Mouse (Mus musculus) gastrocnemius, adult 18-20 months (tissue): Measurements from ENCODE around the gene Fen1. TPM values are rescaled to one million over a fixed set of nuclear protein-coding genes. Genes with fewer than 3 reads are reported as not detected.

Source experiments
- DNase-seq: peaks from one replicate; pipeline ENCODE4 v3.0.0; 2021; ENCODE audit warnings: low spot score
- long read RNA-seq, 2 experiments: library from polyadenylated mRNA; stranded (forward); transcript quantifications; one replicate each; pipeline ENCODE4 v2.0.0; 2021
- total RNA-seq, 2 experiments: library from RNA; stranded (reverse); gene quantifications; 2 replicates each; pipeline ENCODE4 v1.2.3; 2021

Fen1 gene
- total RNA-seq: 1 to 10 TPM; 3.6 to 4.3 TPM
- long read RNA-seq, experiment 1, transcript Fen1-201 (2 exons, 2,341 nt): major isoform, 16 of 21 reads
- long read RNA-seq, experiment 1, partial matches to known transcripts: 0 of 21 reads
- long read RNA-seq, experiment 1, other reads (novel, unspliced or antisense): 1 of 21 reads
- long read RNA-seq, experiment 2, transcript Fen1-201 (2 exons, 2,341 nt): major isoform, 12 of 17 reads
- long read RNA-seq, experiment 2, partial matches to known transcripts: 0 of 17 reads
- long read RNA-seq, experiment 2, other reads (novel, unspliced or antisense): 2 of 17 reads

GRCm38 (mm10) chr19:10203848-10204615 is at the start of gene Fen1, which contains the start of gene Tmem258:
Gene Fen1 (minus strand): TSS chr19:10204169.
Gene Tmem258 (plus strand): TSS chr19:10204014.
- DNase-seq: peak; percentile 91

GRCm38 (mm10) chr19:10248128-10248527 is 44.2 kb upstream of the Fen1 start:
- no peak for DNase-seq

- no peak for DNase-seq
Observed at GRCm38 (mm10) chr19:10247165-10247564, 43.2 kb upstream of the Fen1 start.

GRCm38 (mm10) chr19:10244183-10244582 is 40.2 kb upstream of the Fen1 start:
- no peak for DNase-seq

- no peak for DNase-seq
Observed at GRCm38 (mm10) chr19:10242916-10243315, 38.9 kb upstream of the Fen1 start.

GRCm38 (mm10) chr19:10240654-10241305 is 36.8 kb upstream of the Fen1 start, which contains the start of gene Myrf:
Gene Myrf (minus strand): TSS chr19:10240748.
- peak; percentile 65 for DNase-seq

GRCm38 (mm10) chr19:10239975-10240653 is 36.1 kb upstream of the Fen1 start:
- DNase-seq: no peak

- no peak for DNase-seq
Observed at GRCm38 (mm10) chr19:10239419-10239818, 35.5 kb upstream of the Fen1 start.

- DNase-seq: no peak
Observed at GRCm38 (mm10) chr19:10238477-10238876, 34.5 kb upstream of the Fen1 start.

GRCm38 (mm10) chr19:10235784-10236565 is 32.0 kb upstream of the Fen1 start:
- DNase-seq: no peak

- no peak for DNase-seq
Observed at GRCm38 (mm10) chr19:10232327-10233017, 28.5 kb upstream of the Fen1 start.

- DNase-seq: no peak
Observed at GRCm38 (mm10) chr19:10231871-10232270, 27.9 kb upstream of the Fen1 start.

GRCm38 (mm10) chr19:10231016-10231415 is 27.0 kb upstream of the Fen1 start:
- no peak for DNase-seq

GRCm38 (mm10) chr19:10225767-10226166 is 21.8 kb upstream of the Fen1 start:
- DNase-seq: no peak

GRCm38 (mm10) chr19:10224637-10225453 is 20.9 kb upstream of the Fen1 start:
- DNase-seq: no peak

- DNase-seq: no peak
Observed at GRCm38 (mm10) chr19:10223561-10223960, 19.6 kb upstream of the Fen1 start.

- DNase-seq: no peak
Observed at GRCm38 (mm10) chr19:10222656-10223055, 18.7 kb upstream of the Fen1 start.

- DNase-seq: no peak
Observed at GRCm38 (mm10) chr19:10221585-10221984, 17.6 kb upstream of the Fen1 start.

- DNase-seq: no peak
Observed at GRCm38 (mm10) chr19:10219593-10219992, 15.6 kb upstream of the Fen1 start.
